Mouse (Mus musculus) MEL-GATA-1-ER (cell line): ENCODE measurements around the gene Lbh.

ENCODE experiments used
- DNase-seq: peaks from one replicate; pipeline ENCODE4 v3.0.0-alpha.2; 2012; ENCODE audit warnings: low read depth; ENCODE audit errors: extremely low read depth

Lbh gene

DNA sequence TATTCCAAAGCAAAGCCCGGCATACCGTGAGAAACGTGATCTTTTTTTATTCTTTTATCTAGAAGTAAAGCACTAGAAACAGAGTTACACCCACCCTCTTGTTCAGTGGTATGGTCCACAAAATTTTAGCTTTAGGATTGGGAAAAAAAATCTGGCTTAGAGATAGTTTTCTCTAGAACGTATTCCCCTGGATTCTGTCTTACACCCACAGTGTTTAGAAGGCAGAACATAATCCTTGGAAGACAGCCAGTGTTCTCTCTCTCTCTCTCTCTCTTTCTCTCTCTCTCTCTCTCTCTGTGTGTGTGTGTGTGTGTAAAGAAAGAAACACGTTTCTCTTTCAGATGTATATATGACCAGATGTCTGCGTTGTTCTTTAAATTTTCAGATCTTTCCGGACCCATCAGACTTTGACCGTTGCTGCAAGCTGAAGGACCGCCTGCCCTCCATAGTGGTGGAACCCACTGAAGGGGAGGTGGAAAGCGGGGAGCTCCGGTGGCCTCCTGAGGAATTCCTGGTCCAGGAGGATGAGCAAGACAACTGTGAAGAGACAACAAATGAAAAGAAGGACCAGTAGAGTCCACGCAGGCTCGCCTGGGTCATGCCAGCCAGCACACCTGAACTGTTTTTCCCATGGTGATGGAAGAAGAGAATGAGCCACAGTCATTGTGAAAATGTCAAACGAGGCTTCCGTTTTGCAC, 20.9 kb downstream of the Lbh start:
- no peak for DNase-seq

DNA sequence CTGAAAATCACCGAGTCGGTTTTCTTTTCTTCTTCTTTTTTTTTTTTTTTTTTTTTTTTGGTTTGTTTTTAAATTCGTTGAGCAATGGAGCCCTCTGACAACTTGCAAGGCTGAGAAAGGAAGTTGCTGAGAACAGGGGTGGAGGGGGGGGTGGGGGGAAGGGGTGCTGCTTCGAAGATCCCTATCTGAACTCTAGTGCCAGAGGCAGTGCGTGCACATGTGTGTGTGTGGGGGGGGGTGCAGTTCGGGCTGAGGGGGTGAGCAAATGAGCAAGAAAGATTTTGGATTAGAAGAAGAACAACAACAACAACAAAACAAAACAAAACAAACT, 21.4 kb downstream of the Lbh start:
- DNase-seq: no peak

DNA sequence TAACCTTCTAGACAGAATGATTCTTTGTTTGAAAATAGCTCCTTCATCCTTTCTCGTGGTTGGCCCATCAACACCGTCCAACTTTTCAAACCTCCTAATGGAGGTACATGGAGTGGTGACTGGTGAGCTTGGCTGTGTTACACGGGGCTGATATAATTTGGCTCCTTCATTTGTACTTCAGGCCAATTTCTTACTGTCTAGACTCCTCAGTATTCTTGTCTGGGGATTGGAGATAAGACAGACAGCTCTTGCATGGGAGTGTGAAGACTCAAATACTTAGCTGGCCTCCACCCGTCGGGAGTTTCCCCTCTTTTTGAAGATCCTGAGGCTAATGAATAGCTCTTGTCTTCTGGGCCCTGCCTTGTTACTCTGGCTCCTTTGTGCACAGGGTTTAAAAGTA, 26.3 kb downstream of the Lbh start:
- no peak for DNase-seq

DNA sequence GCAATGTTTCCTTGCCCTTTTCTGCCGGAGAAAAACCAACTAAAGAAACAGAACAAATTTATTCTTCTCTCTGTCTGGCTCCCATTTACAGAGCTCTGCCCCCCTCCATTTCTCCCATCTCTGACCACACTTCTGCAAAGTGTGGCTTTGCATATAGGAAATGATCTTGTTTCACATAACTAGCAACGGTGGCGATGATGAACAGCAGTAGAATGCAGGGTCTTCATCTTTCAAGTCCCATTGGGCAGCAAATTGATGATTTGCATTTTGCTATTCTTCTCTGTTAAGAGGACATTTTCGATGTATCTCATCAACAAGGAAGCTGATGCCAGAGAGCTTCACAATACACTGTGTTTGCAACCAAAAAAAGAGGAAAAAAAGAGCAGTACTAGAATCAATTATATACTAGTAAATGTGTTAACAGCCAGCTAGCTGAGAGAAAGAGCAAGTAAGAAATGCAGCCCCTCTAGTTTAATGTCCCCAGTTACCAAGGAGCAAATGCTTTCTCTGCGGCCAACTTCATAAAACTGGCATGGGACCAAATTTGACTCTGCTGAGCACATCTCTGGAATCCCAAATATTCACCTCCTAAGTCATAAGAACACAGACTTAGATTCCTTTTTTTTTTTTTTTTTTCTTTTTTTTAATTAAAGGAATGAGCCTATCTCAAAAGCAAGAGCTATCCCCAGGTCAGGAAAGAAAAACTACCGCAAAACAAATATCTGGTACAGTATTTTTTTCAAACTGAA, 29.2 kb downstream of the Lbh start:
- no peak for DNase-seq

DNA sequence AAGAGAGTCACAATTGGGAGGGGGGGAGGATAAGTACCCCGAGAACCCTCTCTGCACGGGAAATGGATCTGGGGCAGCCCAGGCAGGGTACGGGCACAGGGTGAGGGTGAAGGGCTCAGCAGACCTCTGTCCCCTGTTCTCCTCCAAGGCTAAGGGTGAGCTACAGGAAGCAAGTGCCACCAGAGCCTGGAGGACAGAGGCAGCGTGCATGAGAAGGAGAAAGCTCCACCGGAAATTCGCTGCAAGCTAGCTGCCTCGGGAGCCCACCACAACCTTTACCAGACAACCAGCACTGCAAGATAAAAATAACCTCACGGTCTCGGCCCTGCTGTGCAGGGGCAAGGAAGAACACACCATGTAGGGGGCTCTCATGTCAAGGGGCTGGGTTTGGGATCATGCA, 30.0 kb downstream of the Lbh start:
- no peak for DNase-seq

DNA sequence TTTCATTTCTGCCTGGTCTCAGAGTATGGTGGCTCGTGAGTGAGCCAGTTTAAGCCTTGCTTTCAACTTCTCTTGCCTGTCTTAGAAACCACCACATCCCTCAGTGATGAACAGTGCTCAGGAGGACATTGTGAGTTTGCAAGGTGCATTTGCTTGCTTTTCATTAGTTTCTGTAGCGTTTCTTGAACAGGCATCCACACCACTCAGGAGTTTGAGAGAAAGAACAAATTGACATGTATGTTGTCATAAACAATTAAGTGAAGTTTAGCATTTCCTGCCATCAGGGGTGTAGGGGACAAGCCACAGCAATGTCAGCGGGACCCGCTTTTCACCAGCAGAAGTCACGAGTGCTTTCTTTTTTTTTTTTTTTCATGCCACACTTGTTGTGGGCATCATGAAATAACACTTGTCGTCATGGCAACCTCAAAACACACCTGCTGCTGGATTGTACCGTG, 31.2 kb downstream of the Lbh start:
- DNase-seq: no peak

DNA sequence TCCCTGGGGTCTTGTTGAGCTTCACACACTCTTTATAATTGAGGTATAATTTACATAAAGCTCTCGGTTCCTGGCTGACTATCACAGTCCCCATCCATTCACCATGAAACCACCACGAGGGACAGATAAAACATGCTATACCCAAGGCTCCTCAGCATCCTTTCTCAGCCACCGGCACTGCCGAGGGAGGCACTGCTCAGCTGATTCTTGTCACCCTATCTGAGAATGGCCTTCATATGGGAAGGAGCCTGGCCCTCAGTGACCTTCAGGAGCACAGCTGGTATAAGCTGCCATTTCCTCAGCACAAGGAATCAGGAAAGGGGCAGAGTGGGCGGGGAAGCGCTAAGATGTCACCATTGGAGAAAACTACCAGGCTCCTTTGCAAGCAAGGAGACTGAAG, 33.2 kb downstream of the Lbh start:
- no peak for DNase-seq

DNA sequence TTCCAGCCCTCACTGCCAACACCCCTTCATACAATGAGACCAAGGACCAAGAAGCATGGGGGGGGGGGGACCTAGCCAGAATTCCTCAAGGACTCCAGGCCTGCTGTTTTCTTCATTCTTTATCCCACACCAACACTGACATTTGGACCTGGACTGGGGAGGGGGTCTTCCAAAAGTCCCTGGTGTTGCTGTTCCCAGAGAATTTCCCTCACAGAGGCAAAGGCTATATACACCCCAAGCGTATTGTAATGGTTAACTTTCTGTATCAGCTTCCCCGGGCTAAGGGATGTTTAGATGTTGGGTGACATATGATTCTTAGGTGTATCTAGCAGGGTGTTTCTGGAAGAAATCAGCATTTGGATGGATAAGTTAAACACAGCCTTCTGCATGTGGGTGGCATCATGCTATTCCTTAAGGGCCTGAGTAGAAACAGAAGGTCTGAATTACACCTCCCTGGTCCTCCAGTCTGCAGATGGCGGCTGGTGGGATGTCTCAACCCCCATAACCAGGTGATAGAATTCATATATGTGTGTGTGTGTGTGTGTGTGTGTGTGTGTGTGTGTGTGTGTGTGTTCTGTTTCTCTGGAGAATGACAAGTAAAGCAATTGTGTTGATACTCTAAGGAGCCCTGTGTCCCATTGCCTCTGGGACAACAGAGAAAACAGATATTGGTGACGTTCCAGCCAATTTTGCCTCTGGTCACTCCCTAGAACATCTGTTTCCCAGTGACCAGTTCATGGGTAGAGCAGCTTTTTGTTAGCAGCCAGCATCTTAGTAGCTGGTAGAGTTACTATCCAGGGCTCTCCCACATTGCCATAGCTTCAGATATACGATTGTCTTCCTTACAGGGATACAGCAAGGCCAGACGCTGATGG, 35.9 kb downstream of the Lbh start:
- DNase-seq: no peak

DNA sequence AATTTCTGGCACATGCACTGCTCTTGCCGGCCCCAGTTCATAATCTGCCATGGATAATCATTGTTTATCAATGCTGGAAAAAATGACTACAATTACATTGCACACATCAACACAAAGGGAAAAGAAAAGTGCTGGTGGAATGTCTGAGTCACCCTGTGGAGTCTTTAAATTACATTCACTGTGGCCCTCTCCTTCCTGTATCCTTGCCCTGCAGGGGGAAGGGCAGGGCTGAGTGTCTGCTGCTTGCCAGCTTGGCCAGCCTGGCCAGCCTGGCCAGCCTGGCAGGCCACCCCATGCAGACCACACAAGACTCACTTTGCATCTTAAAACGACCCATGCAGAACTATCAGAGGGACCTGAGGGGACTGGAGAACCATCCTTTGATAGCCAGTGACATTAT, 37.4 kb downstream of the Lbh start:
- DNase-seq: no peak

DNA sequence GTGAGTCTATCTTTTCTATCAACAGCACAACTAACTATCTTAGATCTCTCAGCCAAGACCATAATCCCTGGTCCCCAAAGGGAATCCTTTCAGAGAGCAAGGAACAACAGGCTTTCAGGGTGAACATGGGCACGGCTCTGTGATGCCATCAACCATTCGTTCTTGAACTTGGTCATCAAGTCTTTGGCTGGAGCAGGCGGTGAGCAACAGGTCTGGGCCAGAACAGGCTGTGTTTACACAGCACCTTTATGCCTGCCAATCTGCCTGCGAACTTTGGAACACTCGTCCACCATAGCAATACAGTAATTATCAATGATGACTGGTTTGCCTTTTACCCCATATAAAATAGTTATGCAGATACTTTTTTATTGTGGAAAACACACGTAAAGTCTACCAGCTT, 38.9 kb downstream of the Lbh start:
- no peak for DNase-seq

DNA sequence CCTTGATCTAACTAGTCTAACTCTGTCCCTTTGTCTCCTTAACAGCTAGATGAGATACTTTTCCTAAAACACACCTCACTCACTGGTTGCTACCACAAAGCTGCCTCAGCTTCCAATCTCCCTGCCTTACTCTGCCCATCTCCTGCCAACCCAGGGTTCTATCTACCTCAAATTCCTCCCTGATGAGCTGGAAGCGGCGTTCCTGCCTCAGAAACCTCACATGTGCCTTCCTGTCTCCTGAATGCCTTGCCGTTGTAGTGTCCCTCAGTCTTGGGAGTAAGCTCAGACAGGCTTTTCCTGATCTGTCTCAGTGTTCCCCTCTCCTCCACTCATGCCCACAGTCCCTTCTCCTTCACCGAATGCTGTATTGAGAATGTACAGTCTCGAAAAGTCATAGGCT, 40.8 kb downstream of the Lbh start:
- no peak for DNase-seq

DNA sequence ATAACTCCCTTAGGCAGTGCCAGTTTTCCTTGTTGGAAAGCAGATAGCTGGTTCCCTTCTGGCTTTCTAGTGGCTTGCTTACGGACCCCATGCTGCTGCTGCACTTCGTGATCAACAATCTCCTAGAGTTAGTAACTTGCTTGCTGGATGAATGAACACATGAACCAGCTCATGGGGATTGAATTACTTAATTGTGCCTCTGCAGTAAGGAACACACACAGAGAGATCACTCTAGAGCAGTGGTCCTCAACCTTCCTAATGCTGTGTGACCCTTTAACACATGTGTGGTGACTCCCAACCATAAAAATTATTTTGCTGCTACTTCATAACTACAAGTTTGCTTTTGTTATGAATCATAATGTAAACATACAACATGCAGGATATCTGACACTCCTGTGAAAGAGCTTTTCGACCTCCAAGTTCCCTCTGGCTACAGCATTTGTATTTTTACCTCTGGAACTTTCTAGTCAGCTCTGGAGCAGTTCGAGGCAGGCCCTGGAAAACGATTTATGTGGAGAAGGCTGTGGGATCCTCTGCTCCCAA, 41.5 kb downstream of the Lbh start:
- no peak for DNase-seq

DNA sequence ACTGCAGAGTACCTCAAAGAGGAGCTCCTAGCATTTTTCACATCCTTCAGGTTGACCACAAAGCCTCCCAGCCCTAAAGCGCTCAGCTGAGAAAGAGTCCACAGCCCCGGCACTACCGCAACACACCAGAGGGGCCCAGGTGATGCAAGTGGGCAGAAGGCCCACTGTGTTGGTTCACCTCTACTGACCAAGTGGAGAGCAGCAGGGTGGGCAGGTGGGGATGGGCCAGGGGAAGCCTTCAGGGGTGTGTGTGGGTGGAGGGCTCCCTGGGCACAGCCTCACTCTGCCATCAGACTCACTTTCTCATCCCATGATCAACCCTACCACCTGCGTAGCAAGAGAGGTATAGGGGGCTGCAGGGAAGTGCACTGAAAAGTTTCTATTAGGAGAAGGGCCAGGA, 42.1 kb downstream of the Lbh start:
- no peak for DNase-seq

DNA sequence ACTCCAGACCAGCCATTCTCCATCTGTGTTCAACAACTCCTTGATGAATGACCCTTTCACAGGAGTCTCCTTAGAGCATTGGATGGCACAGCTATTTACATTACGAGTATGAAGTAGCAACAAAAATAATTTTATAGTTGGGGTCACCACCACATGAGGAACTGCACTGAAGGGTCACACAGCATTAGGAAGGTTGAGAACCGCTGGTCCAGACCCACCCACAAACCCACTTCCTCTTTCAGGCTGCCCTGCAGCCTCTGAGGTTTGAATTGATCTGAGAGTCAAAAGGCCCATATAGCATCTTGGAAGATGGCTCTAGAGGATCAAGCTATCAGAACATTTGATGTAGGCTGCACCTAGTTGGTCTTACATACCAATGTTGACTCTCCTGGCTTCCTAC, 42.8 kb downstream of the Lbh start:
- DNase-seq: no peak

DNA sequence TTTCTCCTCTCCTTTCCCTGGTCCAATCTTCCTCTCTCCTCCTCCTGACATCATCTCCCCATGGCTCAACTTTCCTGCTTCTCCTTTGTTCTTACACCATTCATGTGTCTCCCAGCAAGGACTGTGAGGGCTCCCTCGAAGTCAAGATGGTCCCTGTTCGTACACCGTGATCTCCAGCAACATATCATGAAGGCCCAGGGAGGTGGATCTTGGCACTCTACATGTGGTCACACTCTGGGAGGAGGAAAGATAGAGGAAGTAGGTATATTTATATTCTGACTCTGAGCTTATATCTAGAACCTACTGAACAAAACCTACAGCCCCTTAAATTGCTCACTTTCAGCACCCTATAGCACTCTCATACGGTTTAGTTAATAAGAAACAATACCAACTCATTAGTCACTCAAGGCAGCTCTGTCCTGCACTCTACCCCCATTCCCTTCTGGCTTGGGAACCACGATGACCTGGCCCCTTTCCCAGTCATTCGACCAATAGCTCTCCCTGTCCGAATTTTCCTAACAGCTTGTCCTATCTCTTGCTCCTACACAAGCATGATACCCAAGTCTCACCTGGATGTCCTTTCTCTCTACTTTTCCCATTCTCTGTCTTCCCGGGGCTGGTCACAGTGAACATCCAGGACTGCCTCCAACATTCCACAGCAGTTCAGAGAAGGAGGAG, 44.0 kb downstream of the Lbh start:
- DNase-seq: no peak

DNA sequence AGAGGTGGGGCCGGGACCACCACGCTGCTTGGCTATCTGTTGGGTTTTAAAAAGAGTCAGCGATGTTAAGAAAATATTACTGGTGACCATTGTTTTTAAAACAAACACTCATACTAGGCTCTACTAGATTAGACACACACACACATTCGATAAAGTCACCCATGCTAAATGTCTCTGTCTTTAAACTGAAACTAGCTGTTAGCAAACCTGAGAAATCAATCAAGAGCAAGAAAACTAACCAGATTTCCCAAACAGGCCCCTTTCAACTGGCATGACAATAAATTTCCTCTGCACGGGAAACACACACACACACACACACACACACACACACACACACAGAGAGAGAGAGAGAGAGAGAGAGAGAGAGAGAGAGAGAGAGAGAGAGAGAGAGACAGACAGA, 47.6 kb downstream of the Lbh start:
- DNase-seq: no peak

DNA sequence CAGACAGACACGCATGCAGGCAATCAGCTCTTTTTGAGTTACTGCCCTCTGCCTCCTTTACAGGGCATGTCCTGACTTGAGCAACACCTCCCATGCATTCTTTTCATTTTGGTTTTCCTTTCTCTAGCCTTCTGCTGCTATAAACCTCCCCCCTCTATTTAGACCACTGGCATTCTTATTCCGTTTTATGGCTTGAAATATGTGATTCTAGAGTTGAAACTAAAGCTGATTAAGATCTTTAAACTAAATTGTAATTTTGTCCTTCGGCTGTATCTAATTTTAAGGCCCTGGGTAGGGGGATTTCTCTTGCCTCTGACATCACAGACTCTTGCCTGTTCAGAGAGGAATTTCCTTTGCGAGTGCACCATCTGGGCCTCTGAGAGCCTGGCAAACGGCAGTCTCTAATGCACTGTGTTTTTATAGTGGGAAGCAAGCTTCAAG, 48.0 kb downstream of the Lbh start:
- DNase-seq: no peak

DNA sequence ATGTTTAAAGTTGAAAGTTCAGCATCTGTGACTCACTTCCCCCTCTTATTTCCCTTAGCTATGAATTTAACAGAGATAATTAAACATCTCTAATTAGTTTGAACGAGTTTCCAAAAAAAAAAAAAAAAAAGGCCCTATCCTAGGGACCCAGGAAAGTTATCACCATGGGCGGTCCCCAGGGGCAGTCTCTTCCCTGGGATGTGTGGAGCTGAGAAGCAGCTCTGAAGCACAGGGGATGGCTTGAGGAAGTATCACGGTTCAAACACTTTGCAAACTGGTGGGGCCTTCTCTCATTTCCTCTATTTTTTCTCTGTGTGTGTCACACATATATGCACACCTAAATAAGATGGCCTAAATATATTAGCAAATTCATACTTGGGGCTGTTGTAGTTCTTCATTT, 48.8 kb downstream of the Lbh start:
- DNase-seq: no peak

DNA sequence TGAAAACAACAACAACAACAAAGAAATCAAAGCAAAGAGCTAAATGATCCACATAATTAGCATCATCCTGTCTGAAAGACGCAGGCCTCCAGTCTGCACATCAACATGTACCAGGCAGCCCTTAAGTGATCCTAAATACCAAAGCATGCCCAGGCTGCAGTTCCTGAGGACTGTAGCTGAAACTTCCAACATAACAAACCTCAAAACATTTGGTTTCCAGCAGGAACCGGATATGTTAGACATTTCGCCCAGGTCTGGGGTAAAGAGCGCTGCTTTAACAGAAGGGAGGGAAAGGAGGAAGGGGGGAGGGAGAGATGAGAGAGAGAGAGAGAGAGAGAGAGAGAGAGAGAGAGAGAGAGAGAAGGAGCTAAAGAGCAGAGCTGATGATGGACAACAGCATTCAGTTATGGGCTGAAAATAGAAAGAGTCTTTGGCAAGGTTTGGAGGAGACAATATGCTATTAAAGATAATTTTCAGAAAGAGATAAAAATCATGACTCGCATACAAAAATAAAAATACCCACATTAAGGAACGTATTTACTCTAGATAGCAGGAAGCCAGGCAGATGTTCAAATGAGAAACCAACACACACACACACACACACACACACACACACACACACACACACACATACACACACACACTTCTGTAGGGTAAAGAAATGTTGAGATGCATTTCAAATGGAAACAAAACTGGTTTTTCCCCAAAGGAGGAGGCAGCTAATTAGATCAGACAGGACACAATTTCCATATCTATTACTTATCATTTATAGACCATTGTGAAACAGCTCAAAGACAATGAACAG, 49.5 kb downstream of the Lbh start:
- no peak for DNase-seq

DNA sequence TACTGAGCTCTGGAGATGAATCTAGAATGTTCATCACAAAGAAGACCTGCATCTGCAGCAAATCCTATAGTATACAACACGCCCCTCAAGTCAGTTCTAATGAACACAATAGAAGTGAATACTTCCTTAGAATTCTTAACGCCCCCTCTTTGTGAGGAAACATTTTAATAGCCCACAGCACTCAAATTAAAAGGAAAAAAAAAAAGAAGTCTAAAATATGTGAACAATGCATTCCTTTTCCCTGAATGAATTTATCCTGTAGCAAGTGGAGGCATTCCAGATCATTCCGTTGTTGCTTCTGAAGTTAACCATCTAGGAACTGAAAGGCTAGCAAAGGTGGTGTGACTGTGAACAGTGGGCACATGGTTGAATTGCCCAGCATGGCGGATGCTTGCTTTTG, 50.6 kb downstream of the Lbh start:
- DNase-seq: no peak
